Mouse (Mus musculus) midbrain, embryonic 14.5 days (tissue): ENCODE measurements around the gene Acp5. TPM values are rescaled to one million over a fixed set of nuclear protein-coding genes. Genes with fewer than 3 reads are reported as not detected.

Experiments used
- ATAC-seq: fragments of 200-750 bp; cut with Nextera tagmentation; 2 replicates; pipeline ENCODE4 v1.8.0; 2017; ENCODE audit warnings: moderate number of reproducible peaks, moderate library complexity; ENCODE audit not compliant: low FRiP score, low TSS enrichment
- DNase-seq: peaks from one replicate; pipeline ENCODE4 v3.0.0-alpha.2; 2015
- H3K27ac ChIP-seq: fragments of 300-500 bp; sonication (generic); replicated peaks from 2 replicates; pipeline ENCODE4 v1.5.1; 2014; ENCODE audit warnings: mild to moderate bottlenecking, low read depth, low read length, moderate library complexity
- H3K27me3 ChIP-seq: fragments of 300-500 bp; sonication (generic); 2 replicates; pipeline ENCODE4 v1.6.1; 2014; ENCODE audit warnings: low read length, control low read depth, mixed read lengths; ENCODE audit not compliant: control insufficient read depth, insufficient read depth
- H3K36me3 ChIP-seq: fragments of 300-500 bp; sonication (generic); 2 replicates; pipeline ENCODE4 v1.6.1; 2014; ENCODE audit warnings: low read length, control low read depth; ENCODE audit not compliant: control insufficient read depth, insufficient read depth
- H3K4me1 ChIP-seq: fragments of 300-500 bp; sonication (generic); 2 replicates; pipeline ENCODE4 v1.6.1; 2014; ENCODE audit warnings: mild to moderate bottlenecking, antibody characterized with exemption, low read length, control low read depth; ENCODE audit not compliant: control insufficient read depth, insufficient read depth
- H3K4me2 ChIP-seq: fragments of 300-500 bp; sonication (generic); 2 replicates; pipeline ENCODE4 v1.6.1; 2014; ENCODE audit warnings: mild to moderate bottlenecking, low read length, moderate library complexity
- H3K4me3 ChIP-seq: fragments of 300-500 bp; sonication (generic); replicated peaks from 2 replicates; pipeline ENCODE4 v1.5.1; 2014; ENCODE audit warnings: low read depth, low read length
- H3K9ac ChIP-seq: fragments of 300-500 bp; sonication (generic); replicated peaks from 2 replicates; pipeline ENCODE4 v1.6.1; 2014; ENCODE audit warnings: mild to moderate bottlenecking, low read length, moderate library complexity
- H3K9me3 ChIP-seq: fragments of 300-500 bp; sonication (generic); 2 replicates; pipeline ENCODE4 v1.6.1; 2016; ENCODE audit warnings: low read length, control low read depth, mixed read lengths; ENCODE audit not compliant: control insufficient read depth
- WGBS: fragments of 180-500 bp; shearing (Covaris S2); extraction: QIAGEN DNeasy Blood & Tissue Kit; methylation state at CpG from one replicate; pipeline ENCODE4 v1.1.7; 2014; 5-methylcytosine and 5-hydroxymethylcytosine counted together
- polyA plus RNA-seq: library from polyadenylated mRNA; unstranded; fragments of >200 nt; fragmentation: Nextera tagmentation; extraction: Ambion mirVana; gene quantifications from 2 replicates; pipeline ENCODE4 v1.2.1, GENCODE M21; 2014

Acp5 gene
- polyA plus RNA-seq, 1 experiment from 2014 or later = 0.79 TPM

DNA sequence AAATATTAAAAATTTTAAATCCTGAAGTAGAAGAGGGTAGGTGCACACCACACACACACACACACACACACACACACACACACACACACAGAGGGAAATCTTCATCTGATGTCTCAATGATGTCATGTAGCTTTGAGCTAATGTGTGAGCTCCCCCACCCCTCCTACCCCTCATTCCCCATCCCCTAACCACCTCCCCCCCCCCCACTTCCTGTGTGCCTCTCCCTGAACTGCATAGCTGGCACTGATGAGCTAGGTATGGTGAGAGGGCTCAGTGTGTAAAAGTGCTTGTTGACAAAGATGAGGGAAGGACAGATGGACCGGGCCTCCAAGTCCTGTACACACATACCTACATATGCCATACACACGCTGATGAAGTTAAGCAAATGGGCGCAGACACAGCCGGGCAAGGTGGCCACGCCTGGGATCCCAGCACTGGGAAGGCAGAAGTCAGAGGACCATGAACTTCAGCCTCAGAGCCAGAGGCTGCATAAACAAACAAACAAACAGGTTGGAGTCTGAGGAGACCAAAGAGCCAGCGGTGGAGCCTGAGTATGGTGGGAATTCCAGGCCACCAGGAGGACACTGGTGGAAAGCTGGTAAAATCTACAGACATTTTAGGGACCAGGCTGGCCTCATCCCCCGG lies 1.1 kb downstream of the Acp5 start:
- no peak for ATAC-seq
- DNase-seq = no peak
- H3K27ac ChIP-seq = no peak overlapping the region
- H3K4me1 ChIP-seq = no peaks in the 10 kb centered on the region
- WGBS = 83% methylated on average over 7 of the region's 7 CpGs
- H3K9me3 ChIP-seq = no peaks in the 10 kb centered on the region
- H3K4me3 ChIP-seq = no peak overlapping the region
- H3K36me3 ChIP-seq = no peaks in the 10 kb centered on the region
- H3K4me2 ChIP-seq = no peak overlapping the region
- peaks cover 19% of the 10 kb centered on the region; the same call in 1 of the 2 replicates for H3K27me3 ChIP-seq
- no peak overlapping the region for H3K9ac ChIP-seq

DNA sequence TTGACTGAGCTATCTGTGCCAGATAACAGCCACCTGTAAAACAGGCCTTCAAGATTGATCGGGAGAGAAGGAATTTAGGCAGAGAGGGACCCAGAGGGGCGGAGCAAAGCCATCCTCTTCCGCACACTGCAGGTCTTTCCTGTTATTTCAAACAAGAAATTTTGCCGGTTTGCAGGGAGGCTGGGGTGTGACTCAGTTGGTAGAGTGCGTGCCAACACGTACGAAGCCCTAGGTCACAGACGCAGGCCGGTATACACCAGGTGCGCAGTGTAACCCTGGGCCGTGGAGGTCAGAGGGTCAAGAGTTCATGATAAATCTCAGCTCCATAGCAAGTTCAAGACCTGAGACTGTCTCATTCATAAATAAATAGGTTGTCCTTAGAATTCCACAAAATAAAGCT lies 3.3 kb downstream of the Acp5 start:
- WGBS = 56% methylated on average over 11 of the region's 11 CpGs
- no peak overlapping the region for H3K4me3 ChIP-seq
- H3K36me3 ChIP-seq = no peaks in the 10 kb centered on the region
- no peak overlapping the region; the same call in 1 of the 2 replicates for H3K4me2 ChIP-seq
- H3K4me1 ChIP-seq = no peaks in the 10 kb centered on the region
- ATAC-seq (no peak), DNase-seq (no peak)
- H3K27ac ChIP-seq = no peak overlapping the region
- H3K27me3 ChIP-seq = peaks cover 19% of the 10 kb centered on the region; the same call in 1 of the 2 replicates
- H3K9ac ChIP-seq = no peak overlapping the region
- H3K9me3 ChIP-seq = no peaks in the 10 kb centered on the region

DNA sequence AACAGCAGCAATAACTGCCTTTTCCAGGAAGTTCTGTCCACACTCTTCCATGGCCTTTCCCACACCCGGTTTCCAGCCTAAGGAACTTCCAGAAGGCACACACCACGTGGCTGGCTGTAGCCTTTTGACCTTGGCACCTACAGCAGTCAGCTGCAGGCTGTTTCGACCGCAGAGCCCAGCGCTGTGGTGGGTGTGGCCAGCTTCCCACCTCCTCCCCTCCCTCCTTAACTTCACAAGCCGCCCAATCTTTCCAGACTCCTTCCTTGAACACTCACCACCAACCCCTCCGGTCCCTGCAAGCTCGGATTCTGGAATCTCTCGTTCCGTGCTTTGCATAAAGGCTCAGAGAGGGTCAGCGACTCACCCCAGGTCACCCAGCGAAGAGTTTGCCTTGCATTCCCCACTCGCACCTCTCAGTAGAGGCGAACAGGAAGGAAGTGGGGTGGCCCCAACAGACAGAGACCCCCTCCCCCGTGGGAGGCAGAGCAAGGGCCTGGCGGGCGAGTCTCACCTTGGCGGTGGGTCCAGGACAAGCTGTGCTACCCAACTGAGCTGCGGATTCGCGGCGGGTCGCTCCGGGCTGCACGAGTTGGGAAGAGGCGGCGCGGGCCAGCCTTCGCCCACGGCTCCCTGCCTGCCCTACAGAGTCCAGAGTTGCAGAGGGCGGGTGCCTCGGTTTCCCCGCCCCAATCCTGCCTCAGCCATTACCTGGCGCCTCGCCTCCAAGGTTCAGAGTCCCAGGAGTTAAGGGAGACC lies 4.1 kb downstream of the Acp5 start:
- H3K9ac ChIP-seq = no peak overlapping the region

DNA sequence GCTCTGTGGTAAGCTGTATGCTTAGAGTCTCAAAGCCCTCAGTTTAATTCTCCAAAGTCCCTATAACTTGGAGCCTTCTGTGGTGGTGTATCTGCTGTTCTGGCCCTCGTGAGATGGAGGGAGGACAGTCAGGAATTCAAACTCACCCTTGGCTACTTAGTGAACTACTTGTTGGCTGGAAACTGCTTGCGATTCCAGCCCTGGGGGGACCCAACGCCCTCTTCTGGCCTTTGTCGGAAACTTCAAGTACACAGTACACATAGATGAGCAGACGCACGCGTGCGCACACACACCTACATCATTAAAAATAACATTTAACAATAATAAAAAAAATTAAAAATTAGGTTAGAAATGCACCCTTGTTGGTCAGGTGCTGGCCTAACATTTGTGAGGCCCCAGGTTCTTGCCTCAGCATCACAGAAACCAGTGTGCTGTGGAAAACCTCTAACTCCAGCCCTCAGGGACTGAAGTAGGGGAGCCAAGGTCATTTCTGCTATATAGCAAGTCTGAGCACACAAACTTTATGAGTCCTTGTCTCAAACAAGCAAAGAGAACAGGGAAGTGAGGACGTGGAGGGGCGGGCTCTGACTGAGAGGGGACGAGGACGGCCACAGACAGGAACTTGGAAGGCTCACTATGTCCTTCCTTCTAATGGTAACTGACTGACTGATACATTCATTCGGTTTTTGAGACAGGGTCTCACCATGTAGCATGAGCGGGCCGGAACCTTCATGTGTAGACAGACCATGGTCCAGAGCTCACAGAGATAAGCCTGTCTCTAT lies 10.1 kb downstream of the Acp5 start:
- no peak for DNase-seq
- Histone ChIP-seq H3K36me3 (no peaks in the 10 kb centered on the region), H3K4me2 (no peak overlapping the region), H3K4me1 (no peaks in the 10 kb centered on the region), H3K27me3 (0 out of 2 replicates have a peak, but pooled peaks cover 3% of the 10 kb centered on the region), H3K9ac (no peak overlapping the region), H3K4me3 (no peak overlapping the region), H3K27ac (no peak overlapping the region), H3K9me3 (no peaks in the 10 kb centered on the region)
- no peak for ATAC-seq
- whole genome bisulfite sequencing = 91% methylated on average over 15 of the region's 15 CpGs

More for the DNA sequence above, 4.1 kb downstream of the Acp5 start:
- Histone ChIP-seq H3K36me3 (no peaks in the 10 kb centered on the region), H3K9me3 (no peaks in the 10 kb centered on the region), H3K4me1 (no peaks in the 10 kb centered on the region), H3K27ac (no peak overlapping the region), H3K4me2 (peak overlapping the region; percentile 30), H3K27me3 (peaks cover 19% of the 10 kb centered on the region; the same call in 1 of the 2 replicates), H3K4me3 (no peak overlapping the region)
- no peak for ATAC-seq
- no peak for DNase-seq
- WGBS = 2% methylated on average over 35 of the region's 35 CpGs

- no peak overlapping the region for H3K9ac ChIP-seq
- no peak for ATAC-seq
- 78% methylated on average over 3 of the region's 3 CpGs for WGBS
- H3K27ac ChIP-seq = no peak overlapping the region
- H3K27me3 ChIP-seq = no peaks in the 10 kb centered on the region
- no peaks in the 10 kb centered on the region for H3K36me3 ChIP-seq
- no peaks in the 10 kb centered on the region for H3K9me3 ChIP-seq
- DNase-seq = no peak
- H3K4me2 ChIP-seq = no peak overlapping the region
- no peaks in the 10 kb centered on the region for H3K4me1 ChIP-seq
- H3K4me3 ChIP-seq = no peak overlapping the region
These were observed 11.3 kb downstream of the Acp5 start for GRCm38 (mm10) chr9:22124169-22124568.

DNA sequence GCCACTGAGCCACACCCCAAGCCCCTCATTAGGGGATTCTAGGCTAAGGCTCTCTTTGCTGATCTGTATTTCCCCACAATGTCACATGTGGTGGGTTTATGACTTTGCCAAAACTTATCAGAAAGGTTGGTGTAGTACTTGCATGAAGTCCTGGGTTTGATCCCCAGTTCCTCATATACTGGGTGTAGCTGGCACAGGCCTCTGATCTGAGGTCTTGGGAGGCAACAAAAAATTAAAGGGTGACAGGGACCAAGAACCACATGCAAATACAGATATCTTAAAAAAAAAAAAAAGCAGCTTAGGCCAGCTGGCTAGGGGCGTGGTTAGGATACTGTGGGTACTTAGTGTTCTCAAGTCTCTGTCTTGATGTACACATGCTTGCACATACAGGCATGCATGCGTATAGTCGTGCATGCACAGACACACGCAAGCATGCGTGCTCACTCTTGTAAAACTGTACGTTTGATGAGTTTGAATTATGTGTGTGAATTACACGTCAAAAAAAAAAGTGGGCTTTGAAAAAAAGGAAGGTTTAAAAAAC lies 12.4 kb downstream of the Acp5 start:
- no peaks in the 10 kb centered on the region for H3K9me3 ChIP-seq
- no peak overlapping the region for H3K27ac ChIP-seq
- H3K9ac ChIP-seq = no peak overlapping the region
- 88% methylated on average over 7 of the region's 7 CpGs for WGBS
- ATAC-seq (no peak), DNase-seq (no peak)
- H3K27me3 ChIP-seq = no peaks in the 10 kb centered on the region
- no peak overlapping the region for H3K4me2 ChIP-seq
- no peak overlapping the region for H3K4me3 ChIP-seq
- no peaks in the 10 kb centered on the region for H3K4me1 ChIP-seq
- no peaks in the 10 kb centered on the region for H3K36me3 ChIP-seq

DNA sequence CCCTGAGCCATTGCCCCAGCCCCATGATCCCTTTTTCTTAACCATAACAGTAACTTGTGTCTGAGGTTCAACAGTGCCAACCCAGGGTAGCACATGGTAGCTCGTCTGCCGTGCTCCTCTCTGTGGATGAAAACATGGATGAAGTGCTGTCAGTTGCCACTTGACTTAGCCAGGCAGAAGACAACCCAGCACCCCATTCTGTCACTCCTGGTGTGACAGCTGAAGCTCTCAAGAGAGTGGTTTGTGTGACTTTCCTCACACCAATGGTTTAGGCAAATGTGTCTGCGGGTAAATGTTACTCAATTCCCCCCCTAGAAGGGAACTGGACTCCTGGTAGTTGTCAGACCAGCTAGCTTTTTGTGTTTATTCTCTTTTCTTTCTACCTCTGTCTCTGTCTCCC lies 13.5 kb downstream of the Acp5 start:
- Histone ChIP-seq H3K4me1 (peaks cover 6% of the 10 kb centered on the region), H3K4me3 (no peak overlapping the region), H3K36me3 (no peaks in the 10 kb centered on the region), H3K9me3 (no peaks in the 10 kb centered on the region), H3K4me2 (no peak overlapping the region), H3K27ac (no peak overlapping the region), H3K27me3 (no peaks in the 10 kb centered on the region), H3K9ac (no peak overlapping the region)
- ATAC-seq (no peak), DNase-seq (no peak)
- WGBS = 84% methylated on average over 3 of the region's 3 CpGs

DNA sequence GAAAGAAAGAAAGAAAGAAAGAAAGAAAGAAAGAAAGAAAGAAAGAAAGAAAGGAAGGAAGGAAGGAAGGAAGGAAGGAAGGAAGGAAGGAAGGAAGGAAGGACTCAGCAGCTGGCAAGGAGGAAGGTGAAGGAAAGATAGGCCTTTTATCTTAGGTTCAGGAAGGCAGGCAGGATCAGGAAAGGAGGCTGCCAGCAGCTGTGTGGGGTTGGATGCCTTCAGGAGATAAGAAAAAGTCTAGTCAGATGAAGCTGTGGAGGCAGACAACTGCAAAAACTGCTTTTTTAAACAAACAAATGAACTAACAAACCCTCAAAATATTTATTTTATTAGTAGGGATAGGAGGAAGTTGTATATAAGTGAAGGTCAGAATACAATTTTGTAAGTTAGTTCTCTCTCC lies 14.0 kb downstream of the Acp5 start:
- Histone ChIP-seq H3K27me3 (no peaks in the 10 kb centered on the region), H3K4me3 (no peak overlapping the region), H3K9me3 (no peaks in the 10 kb centered on the region), H3K9ac (no peak overlapping the region), H3K4me2 (no peak overlapping the region), H3K27ac (no peak overlapping the region), H3K4me1 (peaks cover 6% of the 10 kb centered on the region), H3K36me3 (no peaks in the 10 kb centered on the region)
- DNase-seq = no peak
- no peak for ATAC-seq
